Mouse (Mus musculus) ES-Bruce4 (cell line): Measurements from ENCODE around the gene Ttc28.

ENCODE experiments used
- CTCF ChIP-seq: IDR thresholded peaks from one replicate; pipeline ENCODE4 v1.8.1; 2011; ENCODE audit warnings: low read depth, low read length
- EP300 ChIP-seq: IDR thresholded peaks from 2 replicates; pipeline ENCODE4 v1.6.1; 2011; ENCODE audit warnings: low read depth, low read length; ENCODE audit not compliant: insufficient read depth
- POLR2A ChIP-seq: IDR thresholded peaks from one replicate; pipeline ENCODE4 v1.8.1; 2011; ENCODE audit warnings: low read length; ENCODE audit not compliant: insufficient read depth

GRCm38 (mm10) chr5:111124620-111125200, 245.1 kb downstream of the Ttc28 start:
- TF ChIP-seq POLR2A (no peak), CTCF (no peak), EP300 (no peak)
